Mouse (Mus musculus): Measurements from ENCODE around the gene Mical2. TPM values are rescaled to one million over a fixed set of nuclear protein-coding genes. Genes with fewer than 3 reads are reported as not detected.
A peak's percentile ranks its signal among the peaks of the same experiment; 100 is the strongest.

Mical2 gene
- polyA plus RNA-seq, 1 experiment from 2014 or later, result 156 TPM

- ATAC-seq (ENCODE audit: insufficient number of reproducible peaks, low FRiP score), result peak; percentile 76
- Histone ChIP-seq H3K9me3 (replicated peaks) (no peaks in the 10 kb centered on the region), H3K4me3 (no peak overlapping the region), H3K27me3 (replicated peaks) (no peaks in the 10 kb centered on the region), H3K4me2 (no peak overlapping the region), H3K4me1 (replicated peaks) (peaks cover 65% of the 10 kb centered on the region), H3K9ac (0 out of 2 replicates have a peak overlapping the region, but pooled peaks have one; percentile 11), H3K27ac (ENCODE audit: poor library complexity, severe bottlenecking) (peak overlapping the region; percentile 95), H3K36me3 (peaks cover 92% of the 10 kb centered on the region)
- WGBS, result 6% methylated on average over 5 of the region's 5 CpGs
Observed at GRCm38 (mm10) chr7:112317491-112317890, 91.8 kb downstream of the Mical2 start.

GRCm38 (mm10) chr7:112318306-112318705 is 92.7 kb downstream of the Mical2 start:
- 93% methylated on average over 11 of the region's 11 CpGs for WGBS
- Histone ChIP-seq H3K4me1 (replicated peaks) (peaks cover 60% of the 10 kb centered on the region), H3K9ac (peak overlapping the region; percentile 19; the same call in 1 of the 2 replicates), H3K36me3 (peaks cover 92% of the 10 kb centered on the region), H3K27me3 (replicated peaks) (no peaks in the 10 kb centered on the region), H3K4me3 (no peak overlapping the region), H3K9me3 (replicated peaks) (no peaks in the 10 kb centered on the region), H3K27ac (ENCODE audit: poor library complexity, severe bottlenecking) (peak overlapping the region; percentile 95), H3K4me2 (no peak overlapping the region)
- ATAC-seq (ENCODE audit: insufficient number of reproducible peaks, low FRiP score), result no peak

- 74% methylated on average over 4 of the region's 4 CpGs for WGBS
- Histone ChIP-seq H3K9ac (no peak overlapping the region), H3K4me3 (no peak overlapping the region), H3K27ac (ENCODE audit: poor library complexity, severe bottlenecking) (peak overlapping the region; percentile 59; the same call in 1 of the 2 replicates), H3K9me3 (replicated peaks) (no peaks in the 10 kb centered on the region), H3K27me3 (replicated peaks) (no peaks in the 10 kb centered on the region), H3K4me2 (no peak overlapping the region), H3K36me3 (peaks cover 93% of the 10 kb centered on the region), H3K4me1 (replicated peaks) (peaks cover 51% of the 10 kb centered on the region)
- ATAC-seq (ENCODE audit: insufficient number of reproducible peaks, low FRiP score), result no peak
Observed at GRCm38 (mm10) chr7:112319419-112319818, 93.8 kb downstream of the Mical2 start.

GRCm38 (mm10) chr7:112320052-112320730 is 94.5 kb downstream of the Mical2 start:
- WGBS, result 96% methylated on average over 3 of the region's 3 CpGs
- no peak overlapping the region for H3K9ac ChIP-seq
- H3K4me1 ChIP-seq (replicated peaks), result peaks cover 48% of the 10 kb centered on the region
- no peak overlapping the region for H3K4me2 ChIP-seq
- no peak overlapping the region for H3K4me3 ChIP-seq
- H3K9me3 ChIP-seq (replicated peaks), result no peaks in the 10 kb centered on the region
- no peak for ATAC-seq (ENCODE audit: insufficient number of reproducible peaks, low FRiP score)
- peaks cover 93% of the 10 kb centered on the region for H3K36me3 ChIP-seq
- H3K27me3 ChIP-seq (replicated peaks), result no peaks in the 10 kb centered on the region
- no peak overlapping the region for H3K27ac ChIP-seq (ENCODE audit: poor library complexity, severe bottlenecking)

GRCm38 (mm10) chr7:112321798-112322794 is 96.4 kb downstream of the Mical2 start:
- H3K27me3 ChIP-seq (replicated peaks), result no peaks in the 10 kb centered on the region
- no peak for ATAC-seq (ENCODE audit: insufficient number of reproducible peaks, low FRiP score)
- peaks cover 30% of the 10 kb centered on the region for H3K4me1 ChIP-seq (replicated peaks)
- no peak overlapping the region for H3K4me2 ChIP-seq
- H3K36me3 ChIP-seq, result peaks cover 93% of the 10 kb centered on the region
- no peaks in the 10 kb centered on the region for H3K9me3 ChIP-seq (replicated peaks)
- WGBS, result 85% methylated on average over 9 of the region's 9 CpGs
- H3K27ac ChIP-seq (ENCODE audit: poor library complexity, severe bottlenecking), result no peak overlapping the region; the same call in none of the 2 replicates
- H3K9ac ChIP-seq, result no peak overlapping the region
- no peak overlapping the region for H3K4me3 ChIP-seq

- H3K9ac ChIP-seq, result no peak overlapping the region
- H3K27me3 ChIP-seq (replicated peaks), result no peaks in the 10 kb centered on the region
- peaks cover 98% of the 10 kb centered on the region for H3K36me3 ChIP-seq
- no peak for ATAC-seq (ENCODE audit: insufficient number of reproducible peaks, low FRiP score)
- H3K4me2 ChIP-seq, result no peak overlapping the region
- H3K9me3 ChIP-seq (replicated peaks), result no peaks in the 10 kb centered on the region
- WGBS, result 89% methylated on average over 5 of the region's 5 CpGs
- no peak overlapping the region for H3K4me3 ChIP-seq
- no peak overlapping the region for H3K27ac ChIP-seq (ENCODE audit: poor library complexity, severe bottlenecking)
- peaks cover 9% of the 10 kb centered on the region for H3K4me1 ChIP-seq (replicated peaks)
Observed at GRCm38 (mm10) chr7:112324577-112324976, 98.9 kb downstream of the Mical2 start.

GRCm38 (mm10) chr7:112326852-112327251 is 101.2 kb downstream of the Mical2 start:
- Histone ChIP-seq H3K36me3 (peaks cover 98% of the 10 kb centered on the region), H3K4me1 (replicated peaks) (peaks cover 21% of the 10 kb centered on the region), H3K4me2 (no peak overlapping the region), H3K27ac (ENCODE audit: poor library complexity, severe bottlenecking) (peak overlapping the region; percentile 35; the same call in 1 of the 2 replicates), H3K9ac (no peak overlapping the region), H3K27me3 (replicated peaks) (no peaks in the 10 kb centered on the region), H3K4me3 (no peak overlapping the region), H3K9me3 (replicated peaks) (no peaks in the 10 kb centered on the region)
- WGBS, result 92% methylated on average over 4 of the region's 4 CpGs
- ATAC-seq (ENCODE audit: insufficient number of reproducible peaks, low FRiP score), result no peak

GRCm38 (mm10) chr7:112328969-112329368 is 103.3 kb downstream of the Mical2 start:
- H3K9me3 ChIP-seq (replicated peaks), result no peaks in the 10 kb centered on the region
- no peaks in the 10 kb centered on the region for H3K27me3 ChIP-seq (replicated peaks)
- peaks cover 28% of the 10 kb centered on the region for H3K4me1 ChIP-seq (replicated peaks)
- peaks cover 96% of the 10 kb centered on the region for H3K36me3 ChIP-seq
- no peak overlapping the region; the same call in 1 of the 2 replicates for H3K9ac ChIP-seq
- no peak for ATAC-seq (ENCODE audit: insufficient number of reproducible peaks, low FRiP score)
- 0 out of 2 replicates have a peak overlapping the region, but pooled peaks have one; percentile 47 for H3K27ac ChIP-seq (ENCODE audit: poor library complexity, severe bottlenecking)
- no peak overlapping the region for H3K4me2 ChIP-seq
- WGBS, result 12% methylated on average over 1 of the region's 1 CpGs
- H3K4me3 ChIP-seq, result no peak overlapping the region

- H3K36me3 ChIP-seq, result peaks cover 96% of the 10 kb centered on the region
- H3K27ac ChIP-seq (ENCODE audit: poor library complexity, severe bottlenecking), result peak overlapping the region; percentile 47; the same call in 1 of the 2 replicates
- WGBS, result 72% methylated on average over 7 of the region's 7 CpGs
- H3K9ac ChIP-seq, result no peak overlapping the region; the same call in 1 of the 2 replicates
- no peak overlapping the region for H3K4me3 ChIP-seq
- no peaks in the 10 kb centered on the region for H3K9me3 ChIP-seq (replicated peaks)
- no peak overlapping the region for H3K4me2 ChIP-seq
- H3K4me1 ChIP-seq (replicated peaks), result peaks cover 28% of the 10 kb centered on the region
- no peaks in the 10 kb centered on the region for H3K27me3 ChIP-seq (replicated peaks)
- ATAC-seq (ENCODE audit: insufficient number of reproducible peaks, low FRiP score), result no peak
Observed at GRCm38 (mm10) chr7:112329496-112329895, 103.8 kb downstream of the Mical2 start.

GRCm38 (mm10) chr7:112330935-112331334 is 105.3 kb downstream of the Mical2 start:
- Histone ChIP-seq H3K4me1 (replicated peaks) (peaks cover 34% of the 10 kb centered on the region), H3K27ac (ENCODE audit: poor library complexity, severe bottlenecking) (peak overlapping the region; percentile 52), H3K4me3 (no peak overlapping the region), H3K27me3 (replicated peaks) (no peaks in the 10 kb centered on the region), H3K4me2 (no peak overlapping the region), H3K9me3 (replicated peaks) (no peaks in the 10 kb centered on the region), H3K36me3 (peaks cover 97% of the 10 kb centered on the region), H3K9ac (0 out of 2 replicates have a peak overlapping the region, but pooled peaks have one; percentile 25)
- 49% methylated on average over 8 of the region's 8 CpGs for WGBS
- ATAC-seq (ENCODE audit: insufficient number of reproducible peaks, low FRiP score), result no peak

GRCm38 (mm10) chr7:112331804-112332203 is 106.1 kb downstream of the Mical2 start:
- H3K36me3 ChIP-seq, result peaks cover 98% of the 10 kb centered on the region
- 65% methylated on average over 8 of the region's 8 CpGs for WGBS
- no peak overlapping the region for H3K4me2 ChIP-seq
- H3K4me3 ChIP-seq, result no peak overlapping the region
- no peak overlapping the region for H3K9ac ChIP-seq
- no peak for ATAC-seq (ENCODE audit: insufficient number of reproducible peaks, low FRiP score)
- peak overlapping the region; percentile 52 for H3K27ac ChIP-seq (ENCODE audit: poor library complexity, severe bottlenecking)
- no peaks in the 10 kb centered on the region for H3K27me3 ChIP-seq (replicated peaks)
- H3K9me3 ChIP-seq (replicated peaks), result no peaks in the 10 kb centered on the region
- H3K4me1 ChIP-seq (replicated peaks), result peaks cover 39% of the 10 kb centered on the region
